Mouse (Mus musculus) Patski (cell line): ENCODE results near the gene Pfdn5. TPM values are rescaled to one million over a fixed set of nuclear protein-coding genes. Genes with fewer than 3 reads are reported as not detected.

Source experiments
- ATAC-seq: fragments of 100-300 bp; one replicate; pipeline ENCODE4 v1.8.0; 2021
- CTCF ChIA-PET: fragments of 350-600 bp; sonication (Branson Sonifier 250); formaldehyde crosslinking; loops from one replicate; lab custom pipeline; 2022; ENCODE audit warnings: inconsistent platforms; lab: Charles Lee
- POLR2A ChIA-PET: fragments of 350-600 bp; sonication (Branson Sonifier 250); formaldehyde crosslinking; loops from one replicate; lab custom pipeline; 2022; ENCODE audit warnings: antibody characterized with exemption, inconsistent platforms; lab: Charles Lee
- DNase-seq: peaks from one replicate; pipeline ENCODE4 v3.0.0-alpha.2; 2011; ENCODE audit warnings: low read depth, low spot score
- H3K27me3 ChIP-seq: fragments of 371-371 bp; one replicate; pipeline ENCODE4 v1.5.1; 2021
- CTCF ChIP-seq: fragments of 100-300 bp; IDR thresholded peaks from one replicate; pipeline ENCODE4 v1.5.1; 2021
- in situ Hi-C: fragments of 300-500 bp; cut with MboI; formaldehyde crosslinking; loops from 3 replicates; pipeline ENCODE4 v1.11.1; 2018; ENCODE audit warnings: low pct_unique_long_range_greater_than_20kb, mixed read lengths
- polyA plus RNA-seq: library from polyadenylated mRNA; unstranded; gene quantifications from one replicate; pipeline ENCODE4 v1.2.3, GENCODE M21; 2021

Pfdn5 gene
- polyA plus RNA-seq, 1 experiment from 2014 or later = 642 TPM

GRCm38 (mm10) chr15:102296368-102297006, 29.4 kb upstream of the Pfdn5 start:
- no peak for DNase-seq
- in situ Hi-C loops = no loop called here
- ATAC-seq = no peak
- no peak for TF ChIP-seq CTCF
- POLR2A ChIA-PET = interaction anchor here (0.6 kb wide), 1 partner anchor 25 kb away, joined by 3 read pairs; no protein-coding TSS in a partner anchor
- CTCF ChIA-PET = interaction anchor here (3.1 kb wide), 1 partner anchor 19 kb away, joined by 9 read pairs; no protein-coding TSS in a partner anchor
- H3K27me3 ChIP-seq = no peaks in the 10 kb centered on the region

GRCm38 (mm10) chr15:102302542-102302941, 23.4 kb upstream of the Pfdn5 start:
- DNase-seq (no peak), ATAC-seq (no peak)
- no peak for TF ChIP-seq CTCF
- ChIA-PET CTCF (interaction anchor here (2.1 kb wide), 1 partner anchor 13 kb away, joined by 7 read pairs; no protein-coding TSS in a partner anchor), POLR2A (no interaction called here)
- in situ Hi-C loops = no loop called here
- no peaks in the 10 kb centered on the region for H3K27me3 ChIP-seq

- ATAC-seq (no peak), DNase-seq (no peak)
- TF ChIP-seq CTCF = no peak
- no peaks in the 10 kb centered on the region for H3K27me3 ChIP-seq
- POLR2A ChIA-PET = no interaction called here
- in situ Hi-C loops = no loop called here
- CTCF ChIA-PET = interaction anchor here (1.2 kb wide), 1 partner anchor 12 kb away, joined by 3 read pairs; no protein-coding TSS in a partner anchor
Measured at GRCm38 (mm10) chr15:102308717-102309116, 17.2 kb upstream of the Pfdn5 start.

GRCm38 (mm10) chr15:102310074-102310845, 15.7 kb upstream of the Pfdn5 start:
- POLR2A ChIA-PET = no interaction called here

GRCm38 (mm10) chr15:102311489-102311888, 14.4 kb upstream of the Pfdn5 start:
- no peak for DNase-seq
- ChIA-PET CTCF (no interaction called here), POLR2A (no interaction called here)
- in situ Hi-C loops = no loop called here
- H3K27me3 ChIP-seq = no peaks in the 10 kb centered on the region
- no peak for TF ChIP-seq CTCF
- ATAC-seq = no peak

More at GRCm38 (mm10) chr15:102310074-102310845, 15.7 kb upstream of the Pfdn5 start:
- in situ Hi-C loops = no loop called here
- CTCF ChIA-PET = no interaction called here
- no peak for TF ChIP-seq CTCF
- ATAC-seq (no peak), DNase-seq (no peak)
- H3K27me3 ChIP-seq = no peaks in the 10 kb centered on the region

- CTCF ChIA-PET = interaction anchor here (1.4 to 2.9 kb wide), 6 partner anchors 9 to 74 kb away, joined by 3 to 12 read pairs (median 7); partner anchors contain the start of gene Pfdn5
- POLR2A ChIA-PET = interaction anchor here (0.6 to 1.1 kb wide), 2 partner anchors 11 to 119 kb away, joined by 6 read pairs; no protein-coding TSS in a partner anchor
Measured at GRCm38 (mm10) chr15:102315292-102315691, 10.6 kb upstream of the Pfdn5 start.

GRCm38 (mm10) chr15:102316263-102316662, 9.7 kb upstream of the Pfdn5 start:
- ChIA-PET POLR2A (interaction anchor here (0.6 to 1.1 kb wide), 2 partner anchors 12 to 36 kb away, joined by 4 to 6 read pairs; no protein-coding TSS in a partner anchor), CTCF (interaction anchor here (0.8 to 2.9 kb wide), 7 partner anchors 10 to 75 kb away, joined by 3 to 12 read pairs (median 7); partner anchors contain the start of gene Pfdn5)
- DNase-seq (no peak), ATAC-seq (no peak)
- no peak for TF ChIP-seq CTCF
- no peaks in the 10 kb centered on the region for H3K27me3 ChIP-seq
- in situ Hi-C loops = no loop called here

More at GRCm38 (mm10) chr15:102315292-102315691, 10.6 kb upstream of the Pfdn5 start:
- ATAC-seq (no peak), DNase-seq (no peak)
- no peaks in the 10 kb centered on the region for H3K27me3 ChIP-seq
- in situ Hi-C loops = no loop called here
- TF ChIP-seq CTCF = no peak

- ATAC-seq (no peak), DNase-seq (no peak)
- ChIA-PET CTCF (interaction anchor here (0.8 to 1.0 kb wide), 2 partner anchors 19 to 36 kb away, joined by 3 read pairs; no protein-coding TSS in a partner anchor), POLR2A (interaction anchor here (0.8 kb wide), 1 partner anchor 14 kb away, joined by 3 read pairs; no protein-coding TSS in a partner anchor)
- in situ Hi-C loops = no loop called here
- no peaks in the 10 kb centered on the region for H3K27me3 ChIP-seq
- no peak for TF ChIP-seq CTCF
Measured at GRCm38 (mm10) chr15:102324654-102325473, 1.1 kb upstream of the Pfdn5 start.

GRCm38 (mm10) chr15:102326892-102327291, 976 bp downstream of the Pfdn5 start:
- no peak for TF ChIP-seq CTCF
- in situ Hi-C loops = no loop called here
- POLR2A ChIA-PET = interaction anchor here (0.9 to 1.2 kb wide), 6 partner anchors 7 to 68 kb away, joined by 3 to 4 read pairs (median 3); partner anchors contain the start of gene Aaas
- CTCF ChIA-PET = interaction anchor here (1.1 to 1.7 kb wide), 4 partner anchors 8 to 55 kb away, joined by 3 to 4 read pairs (median 4); no protein-coding TSS in a partner anchor
- ATAC-seq (no peak), DNase-seq (no peak)
- no peaks in the 10 kb centered on the region for H3K27me3 ChIP-seq

GRCm38 (mm10) chr15:102331610-102332015, 5.7 kb downstream of the Pfdn5 start, which contains the start of gene Myg1:
TSS of gene Myg1 (plus strand) at chr15:102331709.
- no peak for TF ChIP-seq CTCF

More at GRCm38 (mm10) chr15:102331610-102332015, 5.7 kb downstream of the Pfdn5 start, which contains the start of gene Myg1:
- in situ Hi-C loops = no loop called here
- CTCF ChIA-PET = no interaction called here
- no peaks in the 10 kb centered on the region for H3K27me3 ChIP-seq
- ATAC-seq = peak; percentile 76
- no peak for DNase-seq
- POLR2A ChIA-PET = interaction anchor here (0.9 to 1.4 kb wide), 2 partner anchors 9 to 16 kb away, joined by 3 to 7 read pairs; no protein-coding TSS in a partner anchor
